Mouse (Mus musculus) neural tube, embryonic 12.5 days (tissue): ENCODE measurements at regions not wholly inside any gene's neighbourhood (a gene's known extent, or its start where the extent isn't known, plus 50 kb on each side); places are given as distances from the start of the nearest gene placed in this dataset.
A peak's percentile ranks its signal among the peaks of the same experiment; 100 is the strongest.

Experiments used
- ATAC-seq: fragments of 200-750 bp; cut with Nextera tagmentation; 2 replicates; pipeline ENCODE4 v1.8.0; 2017; ENCODE audit warnings: low read depth, mild to moderate bottlenecking, moderate TSS enrichment, moderate library complexity; ENCODE audit not compliant: low FRiP score
- H3K27ac ChIP-seq: fragments of 300-500 bp; sonication (generic); 2 replicates; pipeline ENCODE4 v1.5.1; 2016
- H3K27me3 ChIP-seq: fragments of 300-500 bp; sonication (generic); replicated peaks from 2 replicates; pipeline ENCODE4 v1.6.1; 2016; ENCODE audit warnings: mild to moderate bottlenecking
- H3K36me3 ChIP-seq: fragments of 300-500 bp; sonication (generic); 2 replicates; pipeline ENCODE4 v1.6.1; 2016; ENCODE audit warnings: mild to moderate bottlenecking
- H3K4me1 ChIP-seq: fragments of 300-500 bp; sonication (generic); 2 replicates; pipeline ENCODE4 v1.6.1; 2016
- H3K4me2 ChIP-seq: fragments of 300-500 bp; sonication (generic); replicated peaks from 2 replicates; pipeline ENCODE4 v1.6.1; 2016; ENCODE audit warnings: mild to moderate bottlenecking
- H3K4me3 ChIP-seq: fragments of 300-500 bp; sonication (generic); 2 replicates; pipeline ENCODE4 v1.5.1; 2016
- H3K9ac ChIP-seq: fragments of 300-500 bp; sonication (generic); 2 replicates; pipeline ENCODE4 v1.6.1; 2016; ENCODE audit warnings: mild to moderate bottlenecking
- H3K9me3 ChIP-seq: fragments of 300-500 bp; sonication (generic); 2 replicates; pipeline ENCODE4 v1.6.1; 2016; ENCODE audit warnings: mild to moderate bottlenecking
- WGBS: fragments of 180-500 bp; shearing (Covaris S2); methylation state at CpG from one replicate; pipeline ENCODE4 v1.1.7; 2016; 5-methylcytosine and 5-hydroxymethylcytosine counted together

DNA sequence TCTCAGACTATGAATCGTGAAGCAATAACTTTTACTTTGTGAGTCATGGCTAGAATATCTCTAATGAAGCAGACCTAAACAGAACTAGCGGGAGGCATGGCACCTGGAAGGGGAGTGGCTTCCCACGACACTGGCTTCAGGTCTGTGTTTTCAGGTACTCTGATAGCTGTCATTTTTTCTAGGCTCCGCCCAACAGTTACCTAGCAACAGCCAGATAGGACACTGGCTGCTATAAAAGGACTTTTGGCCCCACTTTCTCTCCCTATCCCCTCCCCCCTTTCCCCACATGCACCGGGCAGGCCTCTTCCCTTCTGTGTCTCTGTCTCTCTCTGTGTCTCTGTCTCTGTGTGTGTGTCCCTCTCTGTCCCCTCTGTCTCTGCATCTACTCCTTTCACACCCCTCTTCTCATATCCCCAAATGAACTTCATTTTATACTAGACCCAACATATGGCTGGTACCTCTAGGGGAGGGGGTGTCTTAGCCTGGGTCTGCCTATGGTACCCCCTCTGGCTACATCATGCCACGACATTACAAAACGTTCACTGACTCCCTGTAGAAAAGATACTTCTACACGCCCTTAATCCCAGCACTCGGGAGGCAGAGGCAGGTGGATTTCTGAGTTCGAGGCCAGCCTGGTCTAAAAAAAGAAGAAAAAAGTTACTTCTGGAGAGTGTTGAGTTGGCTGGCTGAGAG, 132.3 kb downstream of the Pja2 start:
- no peak for ATAC-seq
- no peak overlapping the region for H3K9ac ChIP-seq
- no peak overlapping the region for H3K4me3 ChIP-seq
- no peaks in the 10 kb centered on the region for H3K9me3 ChIP-seq
- no peak overlapping the region for H3K4me2 ChIP-seq
- H3K36me3 ChIP-seq: no peaks in the 10 kb centered on the region
- no peaks in the 10 kb centered on the region; the same call in 1 of the 2 replicates for H3K4me1 ChIP-seq
- no peak overlapping the region for H3K27ac ChIP-seq
- 91% methylated on average over 10 of the region's 10 CpGs for WGBS
- H3K27me3 ChIP-seq: no peaks in the 10 kb centered on the region

DNA sequence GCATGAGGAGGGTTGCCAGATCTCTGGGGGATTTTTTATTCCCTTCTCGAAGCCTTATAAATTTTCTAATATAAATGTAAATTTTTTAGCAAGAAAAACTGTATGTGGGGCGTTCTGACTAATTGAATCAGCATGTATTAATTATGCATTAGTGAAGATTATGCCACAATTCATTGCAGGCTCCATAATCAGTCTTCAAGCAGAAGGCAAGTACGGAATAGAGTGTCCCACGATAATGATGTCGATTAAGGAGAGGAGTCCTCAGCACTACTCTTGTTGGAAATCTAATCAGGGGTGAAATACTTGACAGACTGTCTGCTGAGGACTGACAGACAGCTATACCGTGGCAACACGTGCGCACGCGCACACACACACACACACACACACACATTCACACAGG, 135.3 kb downstream of the Pja2 start:
- Histone ChIP-seq H3K27me3 (no peaks in the 10 kb centered on the region), H3K27ac (no peak overlapping the region), H3K4me1 (no peaks in the 10 kb centered on the region; the same call in 1 of the 2 replicates), H3K9ac (no peak overlapping the region), H3K36me3 (no peaks in the 10 kb centered on the region), H3K4me2 (no peak overlapping the region), H3K4me3 (no peak overlapping the region), H3K9me3 (no peaks in the 10 kb centered on the region)
- ATAC-seq: 0 out of 2 replicates have a peak, but pooled peaks have one; percentile 28
- 82% methylated on average over 10 of the region's 10 CpGs for WGBS

DNA sequence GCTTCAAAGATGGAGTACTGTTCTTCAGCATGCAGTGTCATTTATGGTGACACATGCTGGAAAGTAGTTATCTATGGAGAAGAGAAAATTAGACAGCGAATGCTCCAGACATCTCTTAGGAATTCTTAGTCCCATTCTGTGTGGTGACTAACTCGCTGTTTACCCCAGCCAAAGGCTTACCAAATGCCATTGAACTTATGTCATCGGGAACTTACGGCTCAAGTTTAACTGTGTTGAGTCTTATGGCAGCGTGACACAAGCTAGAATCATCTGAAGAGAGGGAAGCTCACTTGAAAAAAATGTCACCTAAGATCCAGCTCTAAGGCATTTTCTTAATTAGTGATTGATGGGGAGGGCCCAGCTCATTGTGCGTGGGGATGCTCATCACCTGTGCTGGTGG, 138.7 kb downstream of the Pja2 start:
- Histone ChIP-seq H3K27me3 (no peaks in the 10 kb centered on the region), H3K4me3 (no peak overlapping the region), H3K4me1 (no peaks in the 10 kb centered on the region), H3K4me2 (no peak overlapping the region), H3K36me3 (no peaks in the 10 kb centered on the region), H3K9me3 (no peaks in the 10 kb centered on the region), H3K27ac (no peak overlapping the region), H3K9ac (no peak overlapping the region)
- 93% methylated on average over 6 of the region's 6 CpGs for WGBS
- no peak for ATAC-seq
